Mouse (Mus musculus): ENCODE data around the gene Relt.

GRCm38 (mm10) chr7:100862353-100862752 lies 893 bp downstream of the Relt start:
- TF ChIP-seq CTCF (IDR thresholded peaks at IDR 0.05; ENCODE audit: borderline replicate concordance, insufficient read depth, low read length): no peak
- TF ChIP-seq POLR2A (IDR thresholded peaks at IDR 0.05; ENCODE audit: low read depth, low read length): no peak
